Mouse (Mus musculus) liver, adult 2 months (tissue): ENCODE data around the gene Tmem240.

Experiments
- CTCF ChIP-seq: fragments of 200-500 bp; IDR thresholded peaks from 2 replicates; pipeline ENCODE4 v1.5.1; 2011; ENCODE audit warnings: low read depth, low read length, control low read depth
- POLR2A ChIP-seq: fragments of 200-500 bp; IDR thresholded peaks from 2 replicates; pipeline ENCODE4 v1.6.1; 2011; ENCODE audit warnings: low read length, control low read depth; ENCODE audit not compliant: insufficient read depth; ENCODE audit errors: extremely low read depth

DNA sequence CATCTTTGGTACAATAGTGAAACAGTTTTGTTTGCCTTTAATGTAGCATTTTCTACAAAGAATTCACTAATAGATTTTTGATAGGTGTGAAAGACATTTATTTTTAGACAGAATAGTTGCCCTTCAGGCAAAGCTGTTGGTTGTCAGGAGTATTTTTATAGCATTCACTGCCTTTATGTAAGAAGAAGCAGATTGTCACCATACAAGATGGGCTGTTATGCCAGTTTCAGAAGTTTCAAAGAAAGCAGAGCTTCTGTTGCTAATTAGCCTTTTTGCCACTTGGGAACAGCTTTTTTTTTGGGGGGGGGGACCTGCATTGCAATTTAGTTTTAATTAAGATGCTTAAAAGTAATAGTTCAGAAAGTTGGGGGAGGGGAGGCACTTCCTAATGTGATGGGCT, 25.6 kb upstream of the Tmem240 start:
- TF ChIP-seq POLR2A, result no peak
- no peak for TF ChIP-seq CTCF
